Comparison of ENCODE assay signal across 10 mouse cellular contexts in the genomic region with DNA sequence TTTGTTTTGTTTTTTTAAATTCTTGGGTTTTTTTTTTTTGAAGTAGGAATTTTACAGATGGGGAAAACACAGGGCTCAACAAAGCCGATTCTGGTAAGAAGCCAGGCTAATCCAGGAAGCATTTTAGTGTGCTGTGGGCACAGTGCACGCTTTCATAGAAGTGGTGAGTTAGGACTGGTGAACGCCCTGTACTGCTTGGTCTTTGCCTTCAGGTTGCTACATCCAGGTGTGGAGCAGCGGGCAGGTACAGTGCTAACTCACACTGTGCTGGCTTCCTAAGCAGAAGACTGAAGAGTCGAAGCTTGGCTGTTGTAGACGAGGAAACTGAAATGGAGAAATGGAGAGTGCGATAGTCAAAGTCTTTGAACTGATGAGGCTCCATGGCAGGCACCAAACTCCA. TPM values are rescaled to one million over a fixed set of nuclear protein-coding genes. Genes with fewer than 3 reads are reported as not detected.
A peak's percentile ranks its signal among the peaks of the same experiment; 100 is the strongest.
DNase-seq lines count a peak whose midpoint lies in the region; ATAC-seq and TF ChIP-seq lines count a peak whose summit lies in the region.
"Had no signal": no experiment of that assay in that cellular context is flagged by ENCODE, and none has a peak within 500 bp of the region (broad histone marks: within the 10 kb centered on the region; RNA-seq: fewer than 3 reads in every experiment).

No protein-coding gene starts in this region.

- DNase-seq in heart, adult 2 months: no peak
- DNase-seq in heart, postnatal 10 days: no peak
- no peak for DNase-seq in CH12.LX (ENCODE audit: extremely low read depth)
- DNase-seq in liver, embryonic 14.5 days (ENCODE audit: low read depth in 3 of 3, low spot score in 3 of 3): no peak
- no peak for DNase-seq in embryo, embryonic 10 days (ENCODE audit: low spot score)
- DNase-seq in right cerebral cortex, adult 2 months (ENCODE audit: low spot score in 2 of 2): no peak
- DNase-seq in layer of hippocampus, adult 11-12 months (ENCODE audit: low spot score): no peak
- DNase-seq: cerebellum, adult 8-10 months had no signal

- peaks cover 12% of the 10 kb centered on the region for H3K36me3 ChIP-seq in heart, adult 2 months (ENCODE audit: control insufficient read depth, insufficient read depth, low read length)
- H3K36me3 ChIP-seq in CH12.LX (replicated peaks in 1 of 2; ENCODE audit: control insufficient read depth in 1 of 2, insufficient read depth in 1 of 2, low read length in 1 of 2): peaks cover 0 to 13% of the 10 kb centered on the region in 2 experiments
- H3K36me3 ChIP-seq in forebrain, embryonic 16.5 days (ENCODE audit: control insufficient read depth, insufficient read depth): no peaks in the 10 kb centered on the region
- peaks cover 5% of the 10 kb centered on the region for H3K36me3 ChIP-seq in liver, embryonic 14.5 days (replicated peaks; ENCODE audit: control insufficient read depth, insufficient read depth, low read depth)

- TF ChIP-seq EP300 in heart, adult 2 months (IDR thresholded peaks at IDR 0.05; ENCODE audit: insufficient read depth, low read depth, low read length): no peak
- no peak for TF ChIP-seq EP300 in CH12.LX (IDR thresholded peaks at IDR 0.05; ENCODE audit: low read length)
- TF ChIP-seq EP300 in liver, embryonic 14.5 days (IDR thresholded peaks at IDR 0.05; ENCODE audit: low read depth): no peak

- H3K79me2 ChIP-seq in heart, adult 2 months (replicated peaks; ENCODE audit: control insufficient read depth, insufficient read depth, low read length): peaks cover 7% of the 10 kb centered on the region
- H3K79me2 ChIP-seq in CH12.LX (replicated peaks; ENCODE audit: control insufficient read depth, extremely low read depth, insufficient read depth, poor library complexity, severe bottlenecking): peaks cover 60% of the 10 kb centered on the region

- no peaks in the 10 kb centered on the region for H3K27me3 ChIP-seq in heart, adult 2 months (ENCODE audit: control insufficient read depth, insufficient read depth, low read length)
- no peaks in the 10 kb centered on the region for H3K27me3 ChIP-seq in CH12.LX (replicated peaks)
- H3K27me3 ChIP-seq in forebrain, embryonic 16.5 days (replicated peaks; ENCODE audit: control insufficient read depth, insufficient read depth, low read length): no peaks in the 10 kb centered on the region
- H3K27me3 ChIP-seq in liver, embryonic 14.5 days (ENCODE audit: control insufficient read depth, insufficient read depth, low read length): no peaks in the 10 kb centered on the region

- H3K4me1 ChIP-seq in heart, adult 2 months (ENCODE audit: control insufficient read depth, insufficient read depth, low read length): peaks cover 6% of the 10 kb centered on the region
- peaks cover 8 to 54% of the 10 kb centered on the region in 2 experiments; a peak in 3 of 4 replicates for H3K4me1 ChIP-seq in CH12.LX (ENCODE audit: control insufficient read depth in 1 of 2, insufficient read depth in 2 of 2)
- H3K4me1 ChIP-seq in forebrain, embryonic 16.5 days (replicated peaks; ENCODE audit: control insufficient read depth, insufficient read depth, low read length): peaks cover 36% of the 10 kb centered on the region
- H3K4me1 ChIP-seq in liver, embryonic 14.5 days (replicated peaks; ENCODE audit: control insufficient read depth in 2 of 2, insufficient read depth in 2 of 2, low read length in 1 of 2): peaks cover 29 to 31% of the 10 kb centered on the region in 2 experiments

- H3K4me2 ChIP-seq in CH12.LX (ENCODE audit: insufficient read depth, low read depth, poor library complexity, severe bottlenecking): peak overlapping the region; percentile 96
- H3K4me2 ChIP-seq in forebrain, embryonic 16.5 days (ENCODE audit: low read length): peak overlapping the region; percentile 79
- peak overlapping the region; percentile 87 for H3K4me2 ChIP-seq in liver, embryonic 14.5 days (ENCODE audit: low read depth)

- H3K9ac ChIP-seq in heart, adult 2 months (ENCODE audit: low read depth, low read length): no peak overlapping the region
- H3K9ac ChIP-seq in CH12.LX (ENCODE audit: insufficient read depth, low read depth): peak overlapping the region; percentile 74
- H3K9ac ChIP-seq in forebrain, embryonic 16.5 days (replicated peaks; ENCODE audit: low read depth, low read length): no peak overlapping the region
- peak overlapping the region; percentile 95 for H3K9ac ChIP-seq in liver, embryonic 14.5 days (replicated peaks)

- TF ChIP-seq RAD21 in CH12.LX (IDR thresholded peaks at IDR 0.05; ENCODE audit: low read depth, low read length): no peak

- H3K4me3 ChIP-seq in heart, adult 2 months: peak overlapping the region; percentile 69
- peak overlapping the region; percentile 48 to 97 (median 95) for H3K4me3 ChIP-seq in CH12.LX (replicated peaks in 1 of 3; ENCODE audit: low read depth in 2 of 3, low read length in 2 of 3, poor library complexity in 1 of 3)
- H3K4me3 ChIP-seq in forebrain, embryonic 16.5 days (replicated peaks; ENCODE audit: low read length): peak overlapping the region; percentile 72
- H3K4me3 ChIP-seq in liver, embryonic 14.5 days (ENCODE audit: insufficient read depth in 1 of 2, low read depth in 2 of 2, low read length in 2 of 2): peak overlapping the region; percentile 75 to 93

- no peak for TF ChIP-seq POLR2A in heart, adult 2 months (IDR thresholded peaks at IDR 0.05; ENCODE audit: insufficient read depth, low read depth, low read length)
- no peak for TF ChIP-seq POLR2A in CH12.LX (IDR thresholded peaks at IDR 0.05; ENCODE audit: low read depth, low read length)

- TF ChIP-seq CTCF in heart, adult 2 months (IDR thresholded peaks at IDR 0.05): no peak
- no peak for TF ChIP-seq CTCF in CH12.LX (conservative IDR thresholded peaks at IDR 0.05 in 1 of 2, IDR thresholded peaks at IDR 0.05 in 1 of 2; ENCODE audit: low read depth in 2 of 2, low read length in 2 of 2)
- TF ChIP-seq CTCF in liver, embryonic 14.5 days (IDR thresholded peaks at IDR 0.05; ENCODE audit: low read depth): no peak

- in situ Hi-C loops in CH12.LX (cut with MboI; ENCODE audit: low pct_ligation_motif_present, low pct_unique_long_range_greater_than_20kb, low sequenced_read_pairs): no loop called here

- H3K27ac ChIP-seq in heart, adult 2 months: no peak overlapping the region
- H3K27ac ChIP-seq in CH12.LX (ENCODE audit: insufficient read depth, low read depth): no peak overlapping the region
- H3K27ac ChIP-seq in forebrain, embryonic 16.5 days (ENCODE audit: low read length): no peak overlapping the region
- no peak overlapping the region; the same call in 1 of the 2 replicates for H3K27ac ChIP-seq in liver, embryonic 14.5 days

- no peak for ATAC-seq in forebrain, embryonic 16.5 days
- ATAC-seq in liver, embryonic 14.5 days (ENCODE audit: insufficient read depth): no peak
- ATAC-seq: CD4-positive, CD25-positive, alpha-beta regulatory T cell, adult 4 months had no signal

- WGBS in heart, adult 2 months: 64% methylated on average over 7 of the region's 7 CpGs
- WGBS in forebrain, embryonic 16.5 days: 77% methylated on average over 7 of the region's 7 CpGs
- 58% methylated on average over 7 of the region's 7 CpGs for WGBS in liver, embryonic 14.5 days (ENCODE audit: insufficient replicate concordance)

- dilution Hi-C loops in CH12.LX (cut with MboI; ENCODE audit: extremely low pct_ligation_motif_present, extremely low pct_unique_long_range_greater_than_20kb, low sequenced_read_pairs): no loop called here

- intact Hi-C loops in heart, adult 2 months (cut with DNase I): no loop called here
- intact Hi-C loops in heart, postnatal 10 days (cut with DNase I): loop anchor here (10.0 kb wide), 1 partner anchor 315 kb away; no protein-coding TSS in a partner anchor

- H3K9me3 ChIP-seq in CH12.LX (replicated peaks; ENCODE audit: low read length): no peaks in the 10 kb centered on the region
- H3K9me3 ChIP-seq in forebrain, embryonic 16.5 days (ENCODE audit: control insufficient read depth, low read length): no peaks in the 10 kb centered on the region
- H3K9me3 ChIP-seq in liver, embryonic 14.5 days (ENCODE audit: control insufficient read depth, low read length): no peaks in the 10 kb centered on the region

TF ChIP-seq in CH12.LX, 34 proteins besides CTCF, POLR2A, EP300 and RAD21 (continues in another document):
- no peak for TF ChIP-seq ZKSCAN1 (IDR thresholded peaks at IDR 0.05; ENCODE audit: borderline replicate concordance, low read depth, low read length)
- TF ChIP-seq CHD2 (IDR thresholded peaks at IDR 0.05; ENCODE audit: low read length): no peak
- no peak for TF ChIP-seq NELFE (IDR thresholded peaks at IDR 0.05; ENCODE audit: low read depth, low read length)
- TF ChIP-seq KAT2A (IDR thresholded peaks at IDR 0.05; ENCODE audit: insufficient replicate concordance, low read length): no peak
- no peak for TF ChIP-seq ETS1 (conservative IDR thresholded peaks at IDR 0.05; ENCODE audit: low read depth, low read length)
- no peak for TF ChIP-seq UBTF (IDR thresholded peaks at IDR 0.05; ENCODE audit: low read depth, low read length)
- no peak for TF ChIP-seq MAZ (IDR thresholded peaks at IDR 0.05; ENCODE audit: low read depth, low read length)
- TF ChIP-seq GABPA (IDR thresholded peaks at IDR 0.05; ENCODE audit: insufficient replicate concordance, low read depth, low read length): no peak
- TF ChIP-seq MAX (IDR thresholded peaks at IDR 0.05; ENCODE audit: low read length): no peak
- TF ChIP-seq POLR2AphosphoS2 (IDR thresholded peaks at IDR 0.05; ENCODE audit: low read depth, low read length): no peak
- no peak for TF ChIP-seq MXI1 (IDR thresholded peaks at IDR 0.05; ENCODE audit: low read depth, low read length)
- no peak for TF ChIP-seq ZMIZ1 (IDR thresholded peaks at IDR 0.05; ENCODE audit: low read depth, low read length)

RNA-seq across cellular contexts. Expression of gene Rprd1b, which starts 1.7 kb away (rescaled TPM):
- 10 to 100 TPM; 32.9 to 33.5 TPM for total RNA-seq in heart, adult 2 months (2021)
- 15.9 and 20.8 TPM in 2 replicates for polyA plus RNA-seq in heart, adult 2 months (2012; rRNA removed)
- 10 to 100 TPM; 30.0 to 32.4 TPM for total RNA-seq in heart, postnatal 10 days (2021)
- total RNA-seq in CH12.LX (2012; rRNA removed): 11.8 and 15.6 TPM in 2 replicates
- total RNA-seq in CH12.LX (2014; rRNA removed): 16.4 and 16.5 TPM in 2 replicates
- 30.6 and 33.1 TPM in 2 replicates for polyA plus RNA-seq in CH12.LX (2012; ENCODE audit: insufficient read length, low read depth)
- polyA plus RNA-seq in forebrain, embryonic 16.5 days (2015; fragmentation: Nextera tagmentation; extraction: Ambion mirVana): 36.6 and 44.6 TPM in 2 replicates
- 12.1 and 14.1 TPM in 2 replicates for polyA plus RNA-seq in liver, embryonic 14.5 days (2012; rRNA removed)
- 21.6 and 24.8 TPM in 2 replicates for polyA plus RNA-seq in liver, embryonic 14.5 days (2014; fragmentation: Nextera tagmentation; extraction: Ambion mirVana)

RNA-seq across cellular contexts. Expression of gene Tti1, which starts 1.8 kb away (rescaled TPM):
- total RNA-seq in heart, adult 2 months (2021): 10 to 100 TPM; 24.3 to 25.3 TPM
- polyA plus RNA-seq in heart, adult 2 months (2012; rRNA removed): 17.3 and 25.9 TPM in 2 replicates
- 10 to 100 TPM; 21.3 to 26.1 TPM for total RNA-seq in heart, postnatal 10 days (2021)
- 26.3 and 27.2 TPM in 2 replicates for total RNA-seq in CH12.LX (2012; rRNA removed)
- total RNA-seq in CH12.LX (2014; rRNA removed): 18.0 and 19.8 TPM in 2 replicates
- polyA plus RNA-seq in CH12.LX (2012; ENCODE audit: insufficient read length, low read depth): 19.7 and 22.5 TPM in 2 replicates
- 21.1 and 22.1 TPM in 2 replicates for polyA plus RNA-seq in forebrain, embryonic 16.5 days (2015; fragmentation: Nextera tagmentation; extraction: Ambion mirVana)
- 9.3 and 11.1 TPM in 2 replicates for polyA plus RNA-seq in liver, embryonic 14.5 days (2012; rRNA removed)
- polyA plus RNA-seq in liver, embryonic 14.5 days (2014; fragmentation: Nextera tagmentation; extraction: Ambion mirVana): 11.3 and 12.4 TPM in 2 replicates

Comparison
In these comparisons a context has a peak if more than half of its experiments do, and no peak if none do; other contexts are left out.
1. H3K9ac ChIP-seq: peak in CH12.LX (single experiment) and liver, embryonic 14.5 days (single experiment); none in heart, adult 2 months (single experiment) and forebrain, embryonic 16.5 days (single experiment).
2. Peak in every context shown above with its lines, with median percentiles within 50 percentile points of each other: H3K4me3 ChIP-seq and H3K4me2 ChIP-seq.